In genomic region chr2:32824181-32824580, GRCm38 (mm10) we compare ENCODE assay signal across 14 mouse cellular contexts. TPM values are rescaled to one million over a fixed set of nuclear protein-coding genes. Genes with fewer than 3 reads are reported as not detected.
DNase-seq lines count a peak whose midpoint lies in the region; ATAC-seq and TF ChIP-seq lines count a peak whose summit lies in the region.
"Had no signal": no experiment of that assay in that cellular context is flagged by ENCODE, and none has a peak within 500 bp of the region (broad histone marks: within the 10 kb centered on the region; RNA-seq: fewer than 3 reads in every experiment).

No protein-coding gene starts in this region.

- H3K9me3 ChIP-seq in kidney, postnatal 0 days (replicated peaks; ENCODE audit: low read length), result no peaks in the 10 kb centered on the region
- no peaks in the 10 kb centered on the region for H3K9me3 ChIP-seq in limb, embryonic 14.5 days (ENCODE audit: control insufficient read depth, low read length)

- no peak overlapping the region; the same call in 1 of the 2 replicates for H3K27ac ChIP-seq in kidney, postnatal 0 days
- no peak overlapping the region for H3K27ac ChIP-seq in limb, embryonic 14.5 days (replicated peaks; ENCODE audit: low read depth, low read length)
- H3K27ac ChIP-seq: gastrocnemius, adult 2 months had no signal

- no peak overlapping the region for H3K4me3 ChIP-seq in kidney, postnatal 0 days (replicated peaks; ENCODE audit: low read depth, low read length)
- H3K4me3 ChIP-seq in limb, embryonic 14.5 days (replicated peaks; ENCODE audit: low read length), result no peak overlapping the region
- H3K4me3 ChIP-seq: gastrocnemius, adult 2 months had no signal

- intact Hi-C loops in left cerebral cortex, postnatal 4 days (cut with DNase I), result no loop called here

- no peaks in the 10 kb centered on the region for H3K27me3 ChIP-seq in kidney, postnatal 0 days (ENCODE audit: insufficient read depth, low read length)
- no peaks in the 10 kb centered on the region for H3K27me3 ChIP-seq in limb, embryonic 14.5 days (ENCODE audit: control insufficient read depth, insufficient read depth, low read length)

- H3K4me1 ChIP-seq in kidney, postnatal 0 days (replicated peaks; ENCODE audit: insufficient read depth, low read length), result 0 out of 2 replicates have a peak, but pooled peaks cover 8% of the 10 kb centered on the region
- H3K4me1 ChIP-seq in limb, embryonic 14.5 days (ENCODE audit: control insufficient read depth, insufficient read depth, low read length), result peaks cover 3% of the 10 kb centered on the region; the same call in 1 of the 2 replicates

- H3K9ac ChIP-seq in kidney, postnatal 0 days (ENCODE audit: low read depth, low read length), result no peak overlapping the region
- H3K9ac ChIP-seq in limb, embryonic 14.5 days (ENCODE audit: low read depth, low read length, severe bottlenecking), result no peak overlapping the region

- no peak for ATAC-seq in kidney, postnatal 0 days (replicated peaks; ENCODE audit: low FRiP score, low read depth)
- ATAC-seq in limb, embryonic 14.5 days (ENCODE audit: low FRiP score, low read depth), result peak; percentile 38

- no peak overlapping the region for H3K4me2 ChIP-seq in kidney, postnatal 0 days (ENCODE audit: low read length)
- H3K4me2 ChIP-seq in limb, embryonic 14.5 days (replicated peaks; ENCODE audit: low read depth, low read length, severe bottlenecking), result no peak overlapping the region

- peak; percentile 54 for DNase-seq in kidney, postnatal 0 days (ENCODE audit: low spot score)
- no peak for DNase-seq in kidney, adult 9 months
- DNase-seq in A20 (ENCODE audit: low read depth, low spot score) (peak; percentile 83), MN1 (ENCODE audit: low spot score) (peak; percentile 18)
- peak; percentile 20 for DNase-seq in limb, embryonic 14.5 days (ENCODE audit: low spot score)
- DNase-seq in thymus, adult 18-20 months, result no peak
- no peak for DNase-seq in left cerebral cortex, postnatal 4 days
- DNase-seq: adrenal gland, postnatal 25 days; cerebellum, postnatal 14 days; gastrocnemius, adult 2 months; right cerebral cortex, postnatal 4 days; thymus, postnatal 4 days had no signal

- no peaks in the 10 kb centered on the region for H3K36me3 ChIP-seq in kidney, postnatal 0 days (ENCODE audit: insufficient read depth, low read length)
- peaks cover 8% of the 10 kb centered on the region; the same call in 1 of the 2 replicates for H3K36me3 ChIP-seq in limb, embryonic 14.5 days (ENCODE audit: control insufficient read depth, insufficient read depth, low read length)

- 25% methylated on average over 8 of the region's 8 CpGs for whole genome bisulfite sequencing in kidney, postnatal 0 days
- WGBS in limb, embryonic 14.5 days, result 49% methylated on average over 8 of the region's 8 CpGs

- no peak for TF ChIP-seq CTCF in kidney, postnatal 0 days (IDR thresholded peaks at IDR 0.05; ENCODE audit: low read depth)

- TF ChIP-seq POLR2A in limb, embryonic 14.5 days (IDR thresholded peaks at IDR 0.05; ENCODE audit: borderline replicate concordance, extremely low read depth, insufficient read depth, insufficient read length), result no peak

RNA-seq across cellular contexts. Expression of gene Stxbp1, which starts 22.9 kb away (rescaled TPM):
- polyA plus RNA-seq in kidney, postnatal 0 days (2015; fragmentation: Nextera tagmentation; extraction: Ambion mirVana), result 14.3 and 14.6 TPM in 2 replicates
- 22.2 and 22.3 TPM in 2 replicates for polyA plus RNA-seq in limb, embryonic 14.5 days (2012; rRNA removed)
- 15.8 and 20.8 TPM in 2 replicates for polyA plus RNA-seq in limb, embryonic 14.5 days (2014; fragmentation: Nextera tagmentation; extraction: Ambion mirVana)
- 100 to 1,000 TPM; 557 to 578 TPM for total RNA-seq in left cerebral cortex, postnatal 4 days (2021)

RNA-seq across cellular contexts. Expression of gene Cfap157, which starts 40.0 kb away (rescaled TPM):
- polyA plus RNA-seq in kidney, postnatal 0 days (2015; fragmentation: Nextera tagmentation; extraction: Ambion mirVana), result 0.45 and 0.48 TPM in 2 replicates
- polyA plus RNA-seq in limb, embryonic 14.5 days (2012; rRNA removed), result 0.04 and 0.05 TPM in 2 replicates
- 0.11 and 0.12 TPM in 2 replicates for polyA plus RNA-seq in limb, embryonic 14.5 days (2014; fragmentation: Nextera tagmentation; extraction: Ambion mirVana)
- total RNA-seq in left cerebral cortex, postnatal 4 days (2021), result under 1 TPM; 0.34 to 0.58 TPM
- total RNA-seq: adrenal gland, postnatal 25 days; gastrocnemius, adult 2 months; heart, postnatal 25 days; monocyte, adult 5-6 weeks had no signal

RNA-seq across cellular contexts. Expression of gene Ptrh1, which starts 48.6 kb away (rescaled TPM):
- polyA plus RNA-seq in kidney, postnatal 0 days (2015; fragmentation: Nextera tagmentation; extraction: Ambion mirVana), result 7.0 and 7.8 TPM in 2 replicates
- 11.3 and 11.5 TPM in 2 replicates for polyA plus RNA-seq in limb, embryonic 14.5 days (2012; rRNA removed)
- 5.1 and 5.8 TPM in 2 replicates for polyA plus RNA-seq in limb, embryonic 14.5 days (2014; fragmentation: Nextera tagmentation; extraction: Ambion mirVana)
- total RNA-seq in left cerebral cortex, postnatal 4 days (2021), result 10 to 100 TPM in 1 of 2 experiments, 1 to 10 TPM in 1; 6.5 to 11.2 TPM

RNA-seq across cellular contexts. Expression of gene Ttc16, which starts 48.7 kb away (rescaled TPM):
- 0.13 and 0.18 TPM in 2 replicates for polyA plus RNA-seq in kidney, postnatal 0 days (2015; fragmentation: Nextera tagmentation; extraction: Ambion mirVana)
- polyA plus RNA-seq in limb, embryonic 14.5 days (2012; rRNA removed), result 0.47 and 0.70 TPM in 2 replicates
- 0.12 and 0.15 TPM in 2 replicates for polyA plus RNA-seq in limb, embryonic 14.5 days (2014; fragmentation: Nextera tagmentation; extraction: Ambion mirVana)
- total RNA-seq in left cerebral cortex, postnatal 4 days (2021), result under 1 TPM; 0.42 to 0.66 TPM
- total RNA-seq: gastrocnemius, adult 2 months; monocyte, adult 5-6 weeks had no signal

RNA-seq across cellular contexts. Expression of gene Fam129b, which starts 51.7 kb away (rescaled TPM):
- polyA plus RNA-seq in kidney, postnatal 0 days (2015; fragmentation: Nextera tagmentation; extraction: Ambion mirVana), result 41.1 and 42.2 TPM in 2 replicates
- 73.5 and 81.0 TPM in 2 replicates for polyA plus RNA-seq in limb, embryonic 14.5 days (2012; rRNA removed)
- polyA plus RNA-seq in limb, embryonic 14.5 days (2014; fragmentation: Nextera tagmentation; extraction: Ambion mirVana), result 45.9 and 46.2 TPM in 2 replicates
- total RNA-seq in left cerebral cortex, postnatal 4 days (2021), result 10 to 100 TPM; 55.1 to 63.3 TPM

Comparison
In these comparisons a context has a peak if more than half of its experiments do, and no peak if none do; other contexts are left out.
1. DNase-seq: peak in kidney, postnatal 0 days (single experiment), A20 (single experiment), MN1 (single experiment) and limb, embryonic 14.5 days (single experiment); none in kidney, adult 9 months (single experiment), thymus, adult 18-20 months (0 of 2) and left cerebral cortex, postnatal 4 days (single experiment).